Mouse (Mus musculus): ENCODE measurements at regions not wholly inside any gene's neighbourhood (a gene's known extent, or its start where the extent isn't known, plus 50 kb on each side); places are given as distances from the start of the nearest gene placed in this dataset.

DNA sequence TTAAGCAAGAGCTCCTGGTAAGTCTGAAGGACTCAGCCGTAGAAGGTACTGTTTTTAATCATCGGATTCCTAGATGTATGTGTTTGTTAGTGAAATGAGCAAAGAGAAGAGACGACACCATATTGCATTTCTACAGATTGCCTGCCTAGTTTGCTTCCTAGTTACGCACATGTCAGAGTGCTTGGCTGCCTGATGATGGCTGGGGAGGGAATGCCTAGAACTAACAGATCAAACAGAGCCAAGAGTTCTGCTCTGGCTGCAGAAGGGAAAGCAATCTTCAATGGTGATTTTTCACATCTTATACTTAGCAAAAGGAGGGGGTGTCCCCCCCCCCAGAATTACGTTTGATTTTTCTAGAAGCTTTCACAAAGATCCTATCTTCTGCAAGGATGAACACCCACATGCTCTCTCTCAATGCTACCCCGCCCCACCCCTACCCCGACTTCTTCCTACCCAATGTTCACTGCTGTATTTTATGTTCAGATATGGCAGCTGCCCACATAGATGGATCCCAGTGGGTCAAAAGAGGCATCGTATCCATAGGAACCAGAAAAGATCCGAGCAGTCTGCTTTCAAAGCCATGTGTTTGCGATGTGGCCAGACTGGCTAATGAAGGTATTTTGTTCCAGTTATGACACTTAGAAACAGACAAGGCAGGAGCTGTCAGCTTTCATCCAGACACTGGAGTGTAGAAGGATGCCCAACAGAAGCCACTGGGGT lies 228.1 kb downstream of the Enc1 start:
- no peak for TF ChIP-seq CTCF (conservative IDR thresholded peaks at IDR 0.05; ENCODE audit: insufficient read depth, insufficient read length, low read depth, low read length)
- TF ChIP-seq POLR2A (IDR thresholded peaks at IDR 0.05; ENCODE audit: low read depth, low read length) = no peak
